Mouse (Mus musculus): ENCODE measurements around the gene Hhipl1.
A peak's percentile ranks its signal among the peaks of the same experiment; 100 is the strongest.

DNA sequence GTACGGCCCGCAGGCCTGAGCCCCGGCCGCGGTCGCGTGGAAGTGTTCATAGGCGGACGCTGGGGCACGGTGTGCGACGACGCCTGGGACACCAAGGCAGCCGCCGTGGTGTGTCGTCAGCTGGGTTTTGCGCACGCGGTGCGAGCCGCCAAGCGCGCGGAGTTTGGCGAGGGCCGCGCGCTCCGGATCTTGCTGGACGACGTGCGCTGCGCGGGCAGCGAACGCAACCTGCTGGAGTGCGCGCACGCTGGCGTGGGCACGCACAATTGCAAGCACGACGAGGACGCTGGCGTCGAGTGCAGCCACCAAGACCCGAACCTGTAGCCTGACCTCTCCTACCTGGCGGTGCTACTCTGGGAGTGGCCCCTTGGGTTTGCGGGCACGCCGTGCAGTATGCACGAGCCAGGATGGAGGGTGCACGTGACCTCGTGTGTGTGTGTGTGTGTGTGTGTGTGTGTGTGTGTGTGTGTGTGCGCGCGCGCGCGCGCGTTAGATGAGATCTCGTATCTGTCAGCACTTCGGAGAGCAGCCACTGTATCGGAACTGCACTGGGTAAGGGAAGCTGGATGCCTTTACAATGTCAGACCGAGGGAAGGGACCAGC is 21.9 kb downstream of the Hhipl1 start:
- TF ChIP-seq CTCF (IDR thresholded peaks at IDR 0.05; ENCODE audit: control insufficient read depth, insufficient read depth, insufficient replicate concordance, low read depth, low read length) (no peak), POLR2A (IDR thresholded peaks at IDR 0.05; ENCODE audit: control insufficient read depth, low read depth, low read length) (peak; percentile 48; the same call in 1 of the 2 replicates)
